Mouse (Mus musculus) layer of hippocampus, postnatal 36 days (tissue): ENCODE results near the gene Slc26a11. TPM values are rescaled to one million over a fixed set of nuclear protein-coding genes. Genes with fewer than 3 reads are reported as not detected.

Experiments used
- DNase-seq, 2 experiments: peaks; one replicate each; pipeline ENCODE4 v3.0.0; 2022
- microRNA-seq, 2 experiments: library from miRNA; unstranded; fragments of <30 nt; microRNA quantifications; one replicate each; pipeline ENCODE4 v1.2.0; 2021
- total RNA-seq, 2 experiments: library from RNA; stranded (reverse); gene quantifications; 2 replicates each; pipeline ENCODE4 v1.2.3; 2021

Slc26a11 gene
- total RNA-seq, 2 experiments from 2014 or later: 5.4 to 5.5 TPM

DNA sequence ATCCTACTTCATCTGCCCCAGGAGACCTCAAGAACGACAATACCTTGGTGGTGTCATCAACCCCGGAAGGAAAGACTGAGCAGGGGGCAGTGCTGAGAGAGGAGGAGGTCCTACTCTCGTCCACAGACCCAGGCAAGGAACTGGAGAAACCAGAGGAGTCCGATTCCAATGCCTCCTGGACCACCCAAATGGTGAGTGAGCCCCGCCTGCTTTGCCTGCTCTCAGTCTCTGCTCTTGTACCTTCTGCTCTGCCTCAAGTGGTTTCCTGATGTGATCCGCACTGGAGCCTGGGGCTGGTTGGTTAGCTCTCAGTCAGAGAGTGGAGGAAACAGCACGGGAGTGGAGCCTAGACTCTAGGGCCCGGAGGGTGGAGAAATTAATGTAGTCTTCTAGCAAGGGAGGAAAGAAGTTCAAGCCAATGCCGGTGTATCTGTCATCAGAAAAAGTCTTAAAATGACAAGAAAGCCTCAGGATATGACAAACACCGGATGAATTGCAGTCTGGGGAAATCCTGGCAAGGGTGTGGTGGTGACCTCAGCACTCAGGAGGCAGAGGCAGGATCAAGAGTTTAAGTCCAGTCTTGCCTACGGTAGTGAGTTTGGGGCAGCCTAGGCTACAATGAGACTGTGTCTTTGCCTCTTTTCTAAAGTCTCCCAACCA is 47.3 kb downstream of the Slc26a11 start:
- DNase-seq: no peak

- no peak for DNase-seq
These were observed 49.3 kb downstream of the Slc26a11 start for GRCm38 (mm10) chr11:119404627-119405026.

- no peak for DNase-seq
These were observed 52.0 kb downstream of the Slc26a11 start for GRCm38 (mm10) chr11:119407381-119407780.

GRCm38 (mm10) chr11:119407977-119408376 is 52.6 kb downstream of the Slc26a11 start:
- no peak for DNase-seq

DNA sequence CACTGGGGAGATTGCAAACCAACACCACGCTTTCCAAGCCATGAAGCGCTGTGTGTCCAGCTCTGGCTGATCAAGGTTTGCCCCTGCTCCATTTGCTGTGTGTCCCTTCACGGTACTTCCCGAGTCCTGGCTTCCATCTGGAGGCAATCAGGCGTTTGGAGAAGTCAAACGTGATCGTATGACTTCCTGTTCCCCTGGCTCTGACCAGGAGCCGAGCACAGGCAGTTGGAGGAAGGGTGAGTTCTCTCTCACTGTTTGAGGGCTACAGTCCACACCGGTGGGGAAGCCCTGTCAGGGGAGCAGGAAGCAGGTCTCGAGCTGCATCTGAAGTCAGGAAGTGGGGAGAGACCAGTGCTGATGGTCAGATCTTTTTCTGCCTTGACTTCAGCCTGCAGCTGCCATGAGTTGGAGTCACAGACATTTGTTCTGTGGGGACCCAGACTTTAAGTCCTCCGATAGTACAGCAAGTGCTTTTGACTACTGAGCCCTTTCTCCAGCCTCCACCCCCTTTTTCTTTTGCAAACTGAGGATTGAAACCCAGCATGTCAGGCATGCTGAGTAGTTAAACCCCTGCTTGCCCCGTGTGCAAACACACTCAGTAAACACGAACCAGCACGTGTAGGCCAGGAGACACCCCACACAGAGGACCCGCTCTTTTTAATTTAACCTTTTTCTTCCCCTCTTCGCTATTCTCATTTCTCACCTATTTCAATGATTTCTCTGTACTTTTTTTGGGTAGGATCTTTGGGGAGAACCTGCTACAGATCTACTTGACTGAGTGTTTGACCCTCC is 64.2 kb downstream of the Slc26a11 start:
- DNase-seq: no peak

DNA sequence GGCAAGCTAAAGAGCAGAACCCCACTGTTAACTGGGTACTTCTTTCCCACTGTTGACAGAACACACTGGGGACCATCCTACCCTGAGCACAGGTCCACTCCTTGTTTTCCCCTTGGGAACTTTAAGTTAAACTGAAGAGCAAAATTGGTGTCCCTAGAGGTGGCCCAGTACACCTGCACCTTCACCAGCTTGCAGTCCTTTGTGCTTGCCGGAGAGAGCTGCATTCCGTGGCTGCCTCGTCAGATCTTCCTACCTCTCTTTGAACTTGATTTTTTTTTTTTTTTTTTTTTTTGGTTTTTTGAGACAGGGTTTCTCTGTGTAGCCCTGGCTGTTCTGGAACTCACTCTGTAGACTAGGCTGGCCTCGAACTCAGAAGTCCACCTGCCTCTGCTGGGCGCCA is 65.1 kb downstream of the Slc26a11 start:
- no peak for DNase-seq

- DNase-seq: no peak
These were observed 72.1 kb downstream of the Slc26a11 start for GRCm38 (mm10) chr11:119427431-119427830.

GRCm38 (mm10) chr11:119427986-119428385 is 72.6 kb downstream of the Slc26a11 start:
- no peak for DNase-seq

- no peak for DNase-seq
These were observed 73.3 kb downstream of the Slc26a11 start for GRCm38 (mm10) chr11:119428649-119429136.

Small RNA genes within 50 kb of the gene (microRNA-seq; reads per million reads assigned to microRNA genes)
- gene Mir1932: 0 to 0.21 reads per million in 2 experiments

Other genes with a start within 250 kb of the Slc26a11 start
- gene Tbc1d16, start 127.1 kb upstream of the Slc26a11 start, total RNA-seq: 10 to 100 TPM; 47.9 to 50.9 TPM
- gene Ccdc40, start 127.0 kb upstream of the Slc26a11 start, total RNA-seq: 1 to 10 TPM; 1.6 to 2.3 TPM
- 100 to 1,000 TPM; 294 to 299 TPM for gene Gaa, start 87.7 kb upstream of the Slc26a11 start, total RNA-seq
- gene Eif4a3, start 55.5 kb upstream of the Slc26a11 start, total RNA-seq: 10 to 100 TPM; 89.2 to 91.8 TPM
- gene Card14, start 47.8 kb upstream of the Slc26a11 start, total RNA-seq: 1 to 10 TPM in 1 of 2 experiments, under 1 TPM in 1; 0.52 to 1.2 TPM
- 1 to 10 TPM; 4.7 to 5.8 TPM for gene Sgsh, start within 50 bp of the Slc26a11 start, total RNA-seq
- gene Rnf213, start 37.5 kb downstream of the Slc26a11 start, total RNA-seq: 1 to 10 TPM; 3.4 to 4.0 TPM
- 10 to 100 TPM; 29.7 to 32.4 TPM for gene Endov, start 135.8 kb downstream of the Slc26a11 start, total RNA-seq
- gene Nptx1, start 192.2 kb downstream of the Slc26a11 start, total RNA-seq: 100 to 1,000 TPM; 452 to 470 TPM
- gene Rptor, start 247.3 kb downstream of the Slc26a11 start, total RNA-seq: 10 to 100 TPM; 63.9 to 65.0 TPM